Mouse (Mus musculus) lung, postnatal 36 days (tissue): ENCODE results near the gene Trpc4.

Experiments
- DNase-seq: peaks from one replicate; pipeline ENCODE4 v3.0.0; 2022; ENCODE audit warnings: mixed read lengths

Gene Trpc4

DNA sequence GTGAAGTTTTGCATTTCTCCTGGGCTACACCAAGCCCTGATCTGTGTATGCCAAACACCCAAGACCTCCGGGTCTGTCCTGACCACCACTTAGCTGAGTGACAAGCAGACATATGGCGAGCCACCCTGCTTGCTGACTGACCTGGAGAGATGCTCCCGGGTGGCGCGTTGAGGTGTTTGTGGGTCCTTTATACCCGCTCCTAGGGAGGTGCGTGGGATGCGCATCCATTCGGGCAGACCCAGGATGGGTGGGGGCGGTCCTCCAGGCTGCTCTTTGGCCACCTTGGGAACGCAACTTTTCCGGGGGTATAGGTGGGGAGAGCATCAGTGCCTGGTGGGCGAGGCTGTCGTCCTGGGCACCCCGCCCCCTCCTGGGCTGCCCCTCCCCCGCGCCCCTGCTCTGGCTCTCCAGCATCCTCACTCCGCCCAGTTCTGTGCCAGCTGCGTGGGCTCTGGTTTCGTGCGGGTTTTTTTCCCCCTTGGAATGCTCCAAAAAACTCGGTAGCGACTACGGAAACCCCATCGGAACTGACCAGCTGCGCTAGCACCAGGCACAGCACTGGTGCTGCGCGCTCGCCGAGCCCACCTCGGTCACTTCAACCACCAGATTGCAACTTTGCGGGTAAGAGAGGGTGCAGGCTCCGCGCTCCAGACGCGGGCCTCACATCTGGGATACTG lies at the start of gene Trpc4:
Gene Trpc4 (plus strand): TSS at position 397 of the 677 bp plus-strand sequence.
- no peak for DNase-seq

DNA sequence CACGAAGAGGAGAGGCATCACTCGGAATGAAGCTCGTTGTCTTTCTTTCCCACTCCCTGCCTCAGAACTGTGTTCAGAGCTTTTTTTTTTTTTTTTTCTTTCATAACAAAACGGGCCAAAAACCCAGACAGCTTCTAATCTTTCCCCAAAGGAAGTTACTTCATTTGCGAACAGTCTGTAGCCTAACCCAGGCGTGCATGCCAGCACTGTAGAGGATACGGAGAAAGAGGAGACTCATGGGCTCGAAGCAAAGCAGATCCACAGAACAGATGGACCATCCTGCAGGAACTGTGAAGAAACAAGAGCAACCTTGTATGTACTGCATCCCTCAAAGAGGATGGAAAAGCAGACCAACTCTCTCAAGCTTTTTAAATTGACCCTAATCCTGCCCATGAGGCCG lies 44.3 kb upstream of the Trpc4 start:
- no peak for DNase-seq

DNA sequence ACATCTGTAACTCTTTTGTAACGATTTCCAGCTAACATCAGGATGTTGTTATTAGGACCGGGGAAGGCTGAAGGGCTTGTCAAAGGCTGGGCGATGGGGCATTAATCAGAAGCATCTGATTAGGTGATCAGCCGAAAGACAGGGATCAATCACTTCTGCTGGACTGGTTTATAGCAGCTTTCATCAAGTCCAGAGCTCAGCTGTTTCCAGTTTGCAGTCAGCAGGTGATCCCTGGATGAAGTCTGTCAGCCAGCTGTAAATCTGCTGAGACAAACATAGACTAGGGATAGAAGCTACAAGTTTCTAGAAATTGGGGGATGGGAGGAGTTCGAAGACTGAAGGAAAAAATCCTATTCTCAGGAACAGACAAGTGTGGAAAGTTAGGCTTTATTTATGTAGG lies 20.5 kb upstream of the Trpc4 start:
- no peak for DNase-seq

DNA sequence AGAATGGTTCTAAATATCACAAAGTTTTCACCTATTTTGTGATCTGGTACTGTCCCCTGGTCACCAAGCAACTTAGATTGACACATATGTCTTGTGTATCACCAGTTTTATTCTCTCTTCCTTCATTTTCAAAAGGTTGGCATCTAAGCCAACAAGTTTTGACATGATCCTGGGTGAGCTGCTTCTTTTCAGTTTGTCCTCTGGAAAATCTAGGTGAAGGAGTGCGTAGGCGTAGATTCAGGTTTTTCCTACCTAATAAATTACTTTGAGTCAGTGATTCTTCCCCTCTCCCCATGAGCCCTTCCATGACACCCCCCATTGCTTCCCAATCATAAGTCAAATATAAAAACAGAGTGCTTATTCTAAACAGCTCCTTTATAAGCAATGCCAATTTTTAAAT lies 14.5 kb upstream of the Trpc4 start:
- no peak for DNase-seq

DNA sequence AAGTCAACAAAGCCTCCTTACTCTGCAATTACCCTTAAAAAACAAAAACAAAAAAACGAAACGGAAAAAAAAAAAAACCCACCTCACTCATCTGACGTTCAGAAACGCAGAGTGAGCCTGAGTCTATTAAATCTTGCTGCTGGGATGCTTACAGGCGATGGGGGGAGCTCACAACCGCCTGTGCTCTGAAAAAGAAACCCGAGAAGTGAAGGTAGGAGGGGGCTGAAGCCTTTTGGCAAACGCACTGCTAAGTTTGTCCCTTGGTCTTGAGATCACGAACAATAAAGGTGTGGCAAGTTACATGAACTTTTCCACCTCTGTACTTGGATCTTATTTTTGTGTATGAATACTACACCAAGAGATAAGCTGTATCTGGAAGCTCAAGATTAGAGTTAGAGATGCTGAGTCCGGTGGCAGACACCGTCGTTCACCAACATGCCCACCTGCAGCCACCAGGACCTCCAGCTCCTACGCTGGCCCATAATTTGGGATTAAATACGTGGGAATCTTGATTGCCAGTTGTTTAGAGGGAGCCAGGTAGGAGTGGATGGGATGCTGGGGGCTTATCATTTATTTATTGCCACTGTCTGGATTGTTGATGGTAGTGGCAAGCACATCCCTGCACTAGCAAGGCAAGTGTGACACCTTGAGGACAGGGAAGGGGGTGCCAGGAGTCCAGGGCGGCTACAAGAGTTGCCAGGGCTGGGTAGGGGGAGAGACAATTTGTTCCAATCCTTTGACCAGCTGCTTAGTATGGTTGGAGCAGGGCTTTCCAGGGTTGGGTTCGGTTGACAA lies 794 bp upstream of the Trpc4 start:
- DNase-seq = no peak

DNA sequence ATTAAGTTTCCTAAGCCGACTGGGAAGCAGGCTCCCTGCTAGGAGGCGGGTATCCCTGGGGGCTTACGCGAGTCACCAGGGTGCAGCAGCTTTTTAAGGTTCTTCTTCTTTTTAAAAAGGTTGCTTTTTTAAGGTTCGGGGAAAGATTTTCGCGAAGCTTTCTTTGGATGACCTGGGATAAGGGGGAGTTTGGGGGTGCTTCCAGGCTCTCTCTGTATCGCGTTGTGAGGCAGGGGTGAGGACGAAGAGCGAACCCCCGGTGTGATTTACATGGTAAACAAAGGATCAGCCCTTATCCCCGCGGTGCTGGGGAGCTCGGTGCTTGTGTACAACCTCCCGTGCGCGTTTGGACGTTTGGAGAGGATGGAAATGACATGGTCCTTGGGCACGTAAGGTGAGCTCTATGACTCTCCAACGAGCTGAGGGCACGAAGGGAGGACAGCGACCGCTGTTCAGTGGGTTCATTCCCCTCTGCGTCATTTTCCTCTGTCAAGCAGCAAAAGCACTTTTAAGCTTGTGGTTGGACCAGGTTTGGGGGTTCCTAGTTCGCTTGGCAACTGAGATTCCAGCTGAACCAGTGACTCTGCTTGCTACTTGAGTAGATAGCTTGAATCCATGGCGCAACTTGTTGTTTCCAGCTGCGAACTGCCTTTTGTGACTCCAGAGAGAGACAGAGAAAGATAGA lies 623 bp downstream of the Trpc4 start:
- DNase-seq = no peak

DNA sequence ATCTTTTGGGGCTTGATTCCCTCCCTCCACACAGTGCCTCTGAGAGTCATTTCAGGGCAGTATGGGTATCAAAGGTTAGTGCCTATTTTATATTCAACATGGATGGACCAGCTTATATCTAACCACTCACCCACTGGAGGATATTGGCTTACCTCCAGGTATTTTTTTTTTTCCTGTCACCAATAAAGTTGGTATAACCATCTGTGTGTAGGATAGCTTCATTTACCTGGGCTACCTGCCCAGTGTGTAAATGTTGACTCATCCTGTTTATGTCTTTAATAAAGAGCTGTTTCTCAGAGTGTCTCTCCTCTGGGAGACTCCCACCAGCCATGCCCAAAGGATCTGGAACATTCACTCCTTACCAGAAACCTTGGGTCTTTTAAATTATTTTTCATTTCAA lies 14.9 kb downstream of the Trpc4 start:
- DNase-seq = no peak

DNA sequence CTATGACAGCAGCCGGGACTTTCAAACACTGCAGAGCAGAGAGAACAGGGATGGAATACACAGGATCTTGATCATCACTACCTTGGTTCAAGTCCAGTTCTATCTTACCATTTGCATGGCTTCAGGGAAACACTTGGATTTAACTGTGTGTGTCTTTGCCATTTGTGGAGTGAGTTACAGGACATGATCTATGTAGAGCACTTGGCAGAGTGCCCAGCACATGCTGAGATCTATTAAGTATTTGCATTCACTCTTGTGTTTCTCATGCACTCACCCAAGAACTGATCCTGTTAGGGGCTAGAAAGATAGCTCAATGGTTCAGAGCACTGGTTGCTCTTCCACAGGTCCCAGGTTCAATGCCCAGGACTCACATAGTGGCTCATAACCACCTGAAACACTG lies 21.5 kb downstream of the Trpc4 start:
- no peak for DNase-seq

DNA sequence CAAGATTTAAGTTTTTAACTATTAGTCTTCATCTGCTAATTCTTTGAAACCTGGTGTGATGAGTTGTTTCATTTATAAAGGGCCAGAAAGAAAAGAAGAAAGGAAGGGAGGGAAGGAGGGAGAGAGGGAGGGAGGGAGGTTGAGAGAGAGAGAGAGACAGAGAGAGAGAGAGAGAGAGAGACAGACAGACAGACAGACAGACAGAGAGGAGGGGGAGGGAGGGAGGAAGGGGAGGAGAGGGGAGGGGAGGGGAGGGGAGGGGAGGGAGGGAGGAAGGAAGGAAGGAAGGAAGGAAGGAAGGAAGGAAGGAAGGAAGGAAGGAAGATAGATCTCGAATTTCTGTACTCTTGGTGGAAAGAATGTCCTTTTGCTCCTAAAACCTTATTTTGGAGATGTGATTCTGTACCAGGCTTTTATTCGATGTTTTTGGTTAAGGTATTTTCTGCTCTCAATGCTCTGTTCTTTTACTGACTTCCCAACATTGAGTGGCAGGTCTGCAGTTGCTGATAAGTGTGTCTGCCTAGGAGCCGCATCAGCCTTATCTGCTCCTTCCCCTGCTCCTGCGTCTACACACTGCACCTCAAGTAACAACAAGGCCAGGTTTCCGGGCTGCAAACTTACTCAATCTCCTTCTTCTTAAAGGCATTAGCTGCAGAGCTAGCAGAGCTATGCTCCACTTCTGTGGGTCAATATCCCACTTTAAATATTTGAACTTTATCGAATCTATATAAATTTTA lies 35.3 kb downstream of the Trpc4 start:
- DNase-seq = no peak

DNA sequence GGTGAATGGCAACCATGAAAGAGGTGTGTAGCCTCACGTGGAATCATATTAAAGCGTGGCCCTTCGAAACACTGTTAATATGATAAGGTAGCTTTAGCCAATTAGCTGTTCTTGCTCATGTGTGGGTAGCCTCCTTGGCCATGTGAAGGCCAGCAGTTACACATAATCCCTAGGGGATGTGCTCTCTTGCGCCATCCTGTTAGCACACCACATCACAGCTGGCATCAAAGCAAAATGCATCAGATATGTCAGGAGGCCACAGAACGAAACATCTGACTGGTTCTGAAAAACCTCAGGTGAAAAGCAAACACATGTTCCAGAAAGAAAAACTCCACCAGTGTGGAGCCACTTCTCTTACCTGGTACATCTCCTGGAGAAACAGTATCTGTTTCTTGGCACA lies 45.4 kb downstream of the Trpc4 start:
- no peak for DNase-seq

DNA sequence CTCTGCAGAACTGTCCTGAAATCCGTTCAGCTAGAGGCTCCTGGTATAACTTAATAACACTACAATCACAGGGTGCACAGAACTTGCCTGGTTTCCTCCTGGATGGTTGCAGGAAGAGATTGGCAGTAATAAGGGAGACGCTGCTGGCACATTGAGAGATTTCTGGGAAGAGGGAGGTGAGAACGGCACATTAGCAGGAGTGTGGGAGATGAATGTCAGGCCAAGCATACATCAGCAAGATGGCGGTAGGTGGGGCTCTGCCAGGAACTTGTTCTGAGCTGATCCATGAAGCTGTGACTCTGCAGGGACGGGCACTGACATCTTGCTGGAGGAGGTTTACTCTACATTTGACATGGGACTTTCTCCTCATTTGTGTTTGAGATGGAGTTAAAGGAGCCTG lies 48.6 kb downstream of the Trpc4 start:
- no peak for DNase-seq

DNA sequence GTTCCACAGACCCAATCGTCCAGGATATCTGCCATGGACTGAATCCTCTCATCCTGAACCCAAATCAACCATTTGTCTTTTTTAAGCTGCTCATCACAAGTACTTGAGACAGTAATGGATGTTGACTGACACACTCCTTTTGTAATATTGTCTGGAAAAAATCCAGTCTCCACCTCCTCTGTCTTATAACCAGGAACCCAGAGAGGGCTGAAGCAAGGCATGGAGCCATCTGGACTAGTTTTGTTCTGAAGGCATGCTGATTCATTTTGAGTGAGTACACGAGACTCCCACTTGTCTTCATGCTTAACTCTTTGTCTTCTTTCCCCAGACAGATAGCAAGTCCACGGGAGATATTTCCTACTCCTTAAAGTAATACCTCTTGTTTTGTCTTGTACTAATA lies 54.3 kb downstream of the Trpc4 start:
- DNase-seq = no peak

DNA sequence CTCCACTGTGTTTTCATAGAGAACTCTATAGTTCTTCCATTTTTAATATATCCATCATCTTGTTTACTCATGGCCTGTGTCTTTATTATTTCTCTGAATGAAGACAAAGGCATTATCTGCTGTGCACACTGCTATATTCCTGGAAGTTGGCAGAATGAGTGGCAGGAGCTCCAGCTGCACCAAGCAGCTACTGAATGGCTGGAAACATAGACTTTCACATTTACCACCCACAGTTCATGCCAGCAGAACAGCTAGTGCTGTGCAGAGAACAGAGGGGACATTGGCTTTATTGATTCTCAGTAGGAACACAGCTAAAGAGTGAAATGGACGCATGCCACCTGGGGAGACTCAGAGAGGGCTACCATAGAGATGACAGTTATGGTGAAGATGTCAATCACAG lies 55.6 kb downstream of the Trpc4 start:
- DNase-seq = no peak

DNA sequence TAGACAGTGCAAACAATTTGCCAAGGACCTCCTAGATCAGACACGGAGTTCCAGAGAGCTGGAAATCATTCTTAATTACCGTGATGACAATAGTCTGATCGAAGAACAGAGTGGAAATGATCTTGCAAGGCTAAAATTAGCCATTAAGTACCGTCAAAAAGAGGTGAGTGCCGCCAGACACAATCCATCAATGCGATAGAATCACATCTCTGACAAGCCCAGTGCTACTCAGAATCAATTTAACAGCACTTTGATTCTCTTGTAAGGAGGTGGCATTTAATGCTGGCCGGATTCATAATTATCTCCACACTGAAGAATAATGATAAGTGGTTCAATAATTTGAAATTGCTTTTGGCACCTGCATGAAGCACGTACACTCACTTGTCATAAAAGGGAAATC lies 66.7 kb downstream of the Trpc4 start:
- no peak for DNase-seq

DNA sequence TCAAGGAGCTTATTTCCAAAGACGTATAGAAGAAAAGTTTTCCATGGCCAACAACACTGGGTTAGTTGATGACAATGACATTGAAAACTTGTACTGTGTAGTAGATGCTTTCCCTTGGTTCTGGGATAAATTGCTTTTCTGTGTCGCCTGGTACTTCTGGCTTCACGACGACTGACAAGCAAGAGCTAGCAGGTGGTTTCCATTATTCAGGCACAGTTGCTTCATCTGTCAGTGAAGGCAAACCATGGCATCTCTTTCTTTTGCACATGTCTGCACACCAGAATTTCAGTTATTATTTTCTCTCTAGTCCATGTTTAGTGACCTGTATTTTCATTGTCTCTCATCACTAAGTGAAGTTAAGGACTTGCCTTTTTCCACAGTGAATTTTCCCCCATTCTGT lies 72.6 kb downstream of the Trpc4 start:
- DNase-seq = no peak

DNA sequence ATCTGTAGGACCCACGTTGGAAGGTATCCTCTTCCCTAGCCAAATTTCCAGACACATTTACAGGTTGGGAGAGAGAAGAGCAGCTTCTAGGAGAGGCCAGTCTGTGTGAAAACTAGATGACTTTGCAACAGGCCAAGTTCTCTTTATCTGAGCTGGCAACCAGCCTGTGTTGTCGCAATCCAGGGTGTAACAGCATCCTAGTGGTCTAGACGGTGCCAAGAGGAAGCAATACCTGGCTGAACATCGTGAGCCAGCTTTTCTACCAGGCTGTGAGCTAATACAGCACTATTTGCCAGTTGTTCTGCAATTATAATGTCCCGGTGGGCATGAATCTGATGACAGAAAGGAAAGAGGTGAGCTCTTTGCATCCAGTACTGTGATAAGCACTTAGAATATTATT lies 83.1 kb downstream of the Trpc4 start:
- DNase-seq = peak; percentile 33

DNA sequence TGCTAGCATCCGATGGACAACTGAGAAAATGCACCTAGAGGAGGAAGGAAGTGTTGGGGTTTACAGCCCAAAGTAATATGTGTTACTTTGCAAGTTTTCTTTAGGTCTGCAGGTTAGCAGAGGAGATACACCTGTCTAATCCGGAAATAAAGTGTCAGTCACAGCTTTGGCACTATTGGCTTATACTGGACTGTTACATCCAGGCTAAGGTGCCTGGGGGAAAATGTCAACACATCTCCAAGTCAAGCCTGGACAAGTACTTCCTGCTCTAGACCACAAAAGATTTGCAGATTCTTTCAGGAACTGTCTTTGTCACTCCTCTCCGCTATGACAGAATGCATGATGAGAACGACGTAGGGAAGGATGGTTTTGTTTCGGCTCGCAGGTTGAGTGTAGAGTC lies 83.6 kb downstream of the Trpc4 start:
- no peak for DNase-seq

DNA sequence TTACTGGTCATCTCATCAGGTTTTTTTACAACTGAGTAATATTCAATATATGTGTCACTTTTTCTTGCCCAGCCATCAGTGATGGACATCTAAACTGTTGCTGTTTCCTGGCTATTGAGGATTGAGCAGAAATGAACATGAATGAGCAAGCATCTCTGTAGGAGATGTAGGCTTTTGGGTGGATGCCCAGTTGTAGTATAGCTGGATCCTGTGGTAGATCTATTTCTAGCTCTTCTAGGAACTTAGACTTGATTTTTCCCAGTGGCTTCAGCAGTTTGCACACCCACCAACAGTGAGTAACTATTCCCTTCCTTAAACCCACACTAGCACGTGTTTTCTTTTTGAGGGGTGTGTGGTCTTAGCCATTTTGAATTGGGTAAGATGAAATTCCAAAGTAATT lies 87.3 kb downstream of the Trpc4 start:
- DNase-seq = no peak

DNA sequence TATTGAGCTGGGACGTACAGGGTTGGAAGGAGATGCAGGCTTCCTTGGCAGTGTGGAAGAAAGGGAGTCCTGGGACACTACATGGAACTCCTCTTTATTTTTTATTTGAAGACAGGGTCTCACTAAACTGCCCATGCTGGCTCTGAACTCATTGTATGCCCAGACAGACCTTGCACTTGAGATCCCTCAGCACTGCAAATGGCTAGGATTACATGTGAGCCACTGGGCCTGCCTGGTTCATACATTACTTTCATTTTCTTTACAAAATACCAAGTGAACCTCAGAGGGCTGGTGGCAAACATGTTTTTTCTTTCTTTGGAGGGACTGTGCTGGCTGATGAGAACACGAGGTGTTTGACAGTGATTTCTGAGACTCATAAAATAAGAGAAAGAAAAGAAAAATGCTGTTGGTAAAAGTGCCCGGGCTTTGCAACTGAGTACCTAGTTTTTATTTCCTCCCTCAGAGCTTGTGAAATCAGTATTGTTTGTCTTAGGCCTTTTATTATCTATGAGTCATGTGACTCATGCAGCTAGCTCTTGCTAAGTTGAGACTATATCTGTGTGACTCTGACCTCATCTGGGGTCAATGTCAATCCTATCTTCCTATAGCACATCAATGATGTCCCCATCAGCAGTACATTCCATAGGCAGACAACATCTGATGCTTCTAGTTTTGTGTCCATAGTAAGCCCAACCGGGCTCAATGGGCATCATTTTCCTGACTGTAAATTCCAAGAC lies 89.1 kb downstream of the Trpc4 start:
- DNase-seq = no peak

DNA sequence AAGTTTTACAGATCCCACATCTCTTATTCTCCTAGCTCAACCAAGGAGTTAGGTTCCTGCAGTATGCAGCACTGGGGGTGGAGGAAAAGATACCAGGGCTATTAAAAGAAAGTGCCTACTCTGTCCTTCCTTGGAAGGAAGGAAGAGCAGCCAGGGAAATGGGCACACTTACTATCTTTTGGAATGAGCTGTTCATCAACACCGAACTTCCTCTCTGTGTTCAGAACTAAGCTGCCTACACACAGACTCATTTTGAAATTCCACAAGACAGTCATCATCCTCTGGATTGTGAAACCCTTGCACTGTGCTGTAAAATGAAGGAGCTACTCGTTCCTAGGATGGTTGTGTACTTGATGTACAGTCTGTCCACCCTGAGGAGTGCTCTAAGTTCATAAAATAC lies 90.6 kb downstream of the Trpc4 start:
- no peak for DNase-seq

DNA sequence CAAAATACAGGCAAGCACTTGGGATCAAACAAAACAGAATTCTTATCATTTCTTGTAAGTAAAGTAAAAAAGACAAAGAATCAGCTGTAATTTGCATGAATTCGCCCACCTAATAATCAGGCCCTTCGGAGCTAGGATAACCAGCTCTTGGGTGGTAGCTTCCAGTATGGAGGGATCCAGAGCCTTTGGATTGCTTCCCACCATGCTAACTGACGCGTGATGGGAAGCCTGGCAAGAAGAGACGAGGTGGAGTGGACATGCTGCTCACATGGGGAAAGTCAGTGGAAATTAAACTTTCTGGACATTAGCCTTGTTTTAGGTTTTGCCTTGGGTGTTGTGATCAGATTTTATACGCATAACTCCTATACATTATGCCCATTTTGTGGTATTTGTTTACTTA lies 93.5 kb downstream of the Trpc4 start:
- DNase-seq = no peak

DNA sequence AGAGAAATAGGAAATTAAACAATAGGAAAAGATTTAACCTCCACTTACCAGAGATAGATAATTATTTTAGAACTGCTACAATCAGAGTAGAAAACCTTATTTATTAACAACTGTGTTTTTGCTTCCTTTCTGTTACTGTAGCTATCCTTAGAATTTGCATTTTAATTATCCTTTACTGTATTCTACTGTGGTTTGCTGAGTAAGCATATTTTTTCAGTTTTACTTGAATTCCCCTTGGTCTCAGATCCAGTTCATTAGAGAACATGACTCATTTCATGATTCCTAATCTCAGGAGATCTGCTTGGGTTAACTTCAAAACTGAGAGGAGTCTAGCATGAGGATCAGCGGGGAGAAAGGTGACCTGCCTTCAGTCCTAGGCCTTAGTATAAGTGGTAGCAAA lies 111.1 kb downstream of the Trpc4 start:
- no peak for DNase-seq

DNA sequence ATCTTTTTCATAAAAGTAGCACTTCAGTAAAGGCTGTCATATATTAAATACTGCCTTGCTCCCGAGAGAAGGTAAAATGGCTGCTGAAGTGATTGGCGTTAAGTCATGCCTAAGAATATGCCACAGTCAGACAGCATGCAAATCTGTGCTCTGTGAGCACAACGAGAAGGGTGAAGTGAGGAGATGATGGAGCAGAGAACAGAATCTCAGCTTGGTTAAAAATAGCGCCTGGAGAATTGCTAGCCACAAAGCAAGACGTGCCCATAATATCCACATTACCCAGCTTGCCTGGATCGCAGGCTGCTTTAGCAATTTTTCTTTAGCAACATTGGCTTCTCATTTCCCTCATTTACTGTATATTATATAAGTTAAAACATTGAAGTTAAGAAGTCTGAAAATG lies 113.3 kb downstream of the Trpc4 start:
- DNase-seq = no peak
